Mouse (Mus musculus): ENCODE measurements at regions not wholly inside any gene's neighbourhood (a gene's known extent, or its start where the extent isn't known, plus 50 kb on each side); places are given as distances from the start of the nearest gene placed in this dataset.

GRCm38 (mm10) chr3:41423630-41424029, 131.9 kb upstream of the Jade1 start:
- intact Hi-C loops (cut with DNase I) = loop anchor here (10.0 kb wide), 1 partner anchor 141 kb away; no protein-coding TSS in a partner anchor
- DNase-seq = no peak

GRCm38 (mm10) chr3:41422615-41423579, 132.6 kb upstream of the Jade1 start:
- peak; percentile 14 for DNase-seq
- intact Hi-C loops (cut with DNase I) = loop anchor here (10.0 kb wide), 1 partner anchor 142 kb away; no protein-coding TSS in a partner anchor

GRCm38 (mm10) chr3:41413771-41414170, 141.8 kb upstream of the Jade1 start:
- DNase-seq = no peak
- intact Hi-C loops (cut with DNase I) = no loop called here

GRCm38 (mm10) chr3:41412698-41413097, 142.8 kb upstream of the Jade1 start:
- no peak for DNase-seq
- intact Hi-C loops (cut with DNase I) = no loop called here

GRCm38 (mm10) chr3:41408821-41409737, 146.5 kb upstream of the Jade1 start:
- DNase-seq = no peak
- intact Hi-C loops (cut with DNase I) = no loop called here

- intact Hi-C loops (cut with DNase I) = no loop called here
Measured at GRCm38 (mm10) chr3:41408423-41408820, 147.1 kb upstream of the Jade1 start.

GRCm38 (mm10) chr3:41407988-41408387, 147.5 kb upstream of the Jade1 start:
- intact Hi-C loops (cut with DNase I) = no loop called here
- DNase-seq = no peak

More at GRCm38 (mm10) chr3:41408423-41408820, 147.1 kb upstream of the Jade1 start:
- DNase-seq = peak; percentile 57

GRCm38 (mm10) chr3:41407520-41407919, 148.0 kb upstream of the Jade1 start:
- intact Hi-C loops (cut with DNase I) = no loop called here
- no peak for DNase-seq

GRCm38 (mm10) chr3:41401881-41402280, 153.7 kb upstream of the Jade1 start:
- intact Hi-C loops (cut with DNase I) = no loop called here

GRCm38 (mm10) chr3:41389868-41390267, 165.7 kb upstream of the Jade1 start:
- DNase-seq = no peak
- intact Hi-C loops (cut with DNase I) = no loop called here

More at GRCm38 (mm10) chr3:41401881-41402280, 153.7 kb upstream of the Jade1 start:
- no peak for DNase-seq

- no peak for DNase-seq
- intact Hi-C loops (cut with DNase I) = no loop called here
Measured at GRCm38 (mm10) chr3:41387469-41388212, 167.9 kb upstream of the Jade1 start.

GRCm38 (mm10) chr3:41386299-41386698, 169.2 kb upstream of the Jade1 start:
- intact Hi-C loops (cut with DNase I) = no loop called here
- no peak for DNase-seq

- intact Hi-C loops (cut with DNase I) = no loop called here
- no peak for DNase-seq
Measured at GRCm38 (mm10) chr3:41384410-41384809, 171.1 kb upstream of the Jade1 start.

GRCm38 (mm10) chr3:41378576-41378975, 177.0 kb upstream of the Jade1 start:
- intact Hi-C loops (cut with DNase I) = no loop called here
- DNase-seq = no peak

GRCm38 (mm10) chr3:41377826-41378406, 177.6 kb upstream of the Jade1 start:
- DNase-seq = peak; percentile 72
- intact Hi-C loops (cut with DNase I) = no loop called here

- intact Hi-C loops (cut with DNase I) = no loop called here
- DNase-seq = no peak
Measured at GRCm38 (mm10) chr3:41376848-41377582, 178.5 kb upstream of the Jade1 start.

- DNase-seq = no peak
- intact Hi-C loops (cut with DNase I) = no loop called here
Measured at GRCm38 (mm10) chr3:41375230-41375930, 180.2 kb upstream of the Jade1 start.

- intact Hi-C loops (cut with DNase I) = no loop called here
- no peak for DNase-seq
Measured at GRCm38 (mm10) chr3:41373198-41373597, 182.3 kb upstream of the Jade1 start.

Data from left cerebral cortex, postnatal 4 days (tissue).